Mouse (Mus musculus) stomach, postnatal 0 days (tissue): ENCODE measurements at regions not wholly inside any gene's neighbourhood (a gene's known extent, or its start where the extent isn't known, plus 50 kb on each side); places are given as distances from the start of the nearest gene placed in this dataset.

Source experiments
- CTCF ChIP-seq: IDR thresholded peaks from 2 replicates; pipeline ENCODE4 v1.5.1; 2016; ENCODE audit warnings: antibody characterized with exemption, low read depth, mild to moderate bottlenecking, moderate library complexity
- EP300 ChIP-seq: optimal IDR thresholded peaks from 2 replicates; pipeline ENCODE3; 2016; ENCODE audit warnings: antibody characterized with exemption

GRCm38 (mm10) chr6:107459220-107459619 lies 70.3 kb upstream of the Lrrn1 start:
- no peak for TF ChIP-seq CTCF
- TF ChIP-seq EP300, result no peak
